Mouse (Mus musculus) erythroblast, embryonic 14.5 days (primary cell): Measurements from ENCODE around the gene 4933417A18Rik.
"Not testable (repeated sequence)": the region's sequence is repeated elsewhere in the genome, so short reads cannot be mapped to it uniquely, and the experiment has no call there.

ENCODE experiments used
- GATA1 ChIP-seq: IDR thresholded peaks from 2 replicates; pipeline ENCODE4 v1.6.1; 2012; ENCODE audit warnings: low read length, inconsistent platforms, mixed read lengths
- TAL1 ChIP-seq: IDR thresholded peaks from 3 replicates; pipeline ENCODE4 v1.6.1; 2012; ENCODE audit warnings: low read length, inconsistent platforms, mixed read lengths

DNA sequence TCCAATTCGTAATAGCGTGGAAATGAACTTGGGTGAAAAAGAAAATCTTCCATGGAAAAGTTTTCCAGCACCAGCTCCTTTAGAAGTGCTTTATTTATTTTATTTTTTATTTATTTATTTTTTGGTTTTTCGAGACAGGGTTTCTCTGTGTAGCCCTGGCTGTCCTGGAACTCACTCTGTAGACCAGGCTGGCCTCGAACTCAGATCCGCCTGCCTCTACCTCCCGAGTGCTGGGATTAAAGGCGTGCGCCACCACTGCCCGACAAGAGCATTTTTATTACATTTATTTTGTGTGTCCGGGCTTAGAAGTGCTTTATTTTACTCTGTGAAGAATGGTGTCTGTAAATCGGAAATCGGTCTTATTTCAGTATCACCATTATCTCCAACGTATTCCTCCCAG, 49.5 kb upstream of the 4933417A18Rik start:
- TF ChIP-seq GATA1, TAL1: not testable (repeated sequence)
